Mouse (Mus musculus): ENCODE results near the gene Pax8. TPM values are rescaled to one million over a fixed set of nuclear protein-coding genes. Genes with fewer than 3 reads are reported as not detected.
A peak's percentile ranks its signal among the peaks of the same experiment; 100 is the strongest.

The Pax8 gene
- total RNA-seq (2014; rRNA removed), result not detected in 2 replicates
- 0.18 and 0.19 TPM in 2 replicates for polyA plus RNA-seq (2015; fragmentation: Nextera tagmentation; extraction: Ambion mirVana)

DNA sequence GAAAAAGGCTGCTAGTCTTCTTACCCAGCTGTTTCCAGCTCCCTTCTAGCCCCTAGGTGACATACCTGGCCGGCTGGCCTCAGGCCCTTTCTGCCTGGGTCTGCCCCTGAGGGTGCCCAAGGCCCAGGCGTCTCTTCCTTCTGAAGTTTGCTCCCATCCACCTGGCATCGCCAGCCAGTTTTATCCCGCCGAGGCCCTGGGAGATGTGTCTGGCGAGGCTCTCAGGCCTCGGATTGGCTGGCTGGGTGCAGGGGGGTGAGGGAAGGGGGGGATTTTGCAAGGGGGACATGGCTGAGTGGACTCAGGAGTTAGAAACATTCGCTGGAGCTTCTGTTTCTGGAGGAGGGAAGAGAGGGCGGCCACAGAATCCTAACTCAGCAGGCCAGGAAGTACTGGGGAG lies at the start of gene Pax8:
Pax8 (minus strand) TSS at position 180 of the 400 bp plus-strand sequence.
- H3K27me3 ChIP-seq (ENCODE audit: insufficient read depth, low read length), result peaks cover 47% of the 10 kb centered on the region

DNA sequence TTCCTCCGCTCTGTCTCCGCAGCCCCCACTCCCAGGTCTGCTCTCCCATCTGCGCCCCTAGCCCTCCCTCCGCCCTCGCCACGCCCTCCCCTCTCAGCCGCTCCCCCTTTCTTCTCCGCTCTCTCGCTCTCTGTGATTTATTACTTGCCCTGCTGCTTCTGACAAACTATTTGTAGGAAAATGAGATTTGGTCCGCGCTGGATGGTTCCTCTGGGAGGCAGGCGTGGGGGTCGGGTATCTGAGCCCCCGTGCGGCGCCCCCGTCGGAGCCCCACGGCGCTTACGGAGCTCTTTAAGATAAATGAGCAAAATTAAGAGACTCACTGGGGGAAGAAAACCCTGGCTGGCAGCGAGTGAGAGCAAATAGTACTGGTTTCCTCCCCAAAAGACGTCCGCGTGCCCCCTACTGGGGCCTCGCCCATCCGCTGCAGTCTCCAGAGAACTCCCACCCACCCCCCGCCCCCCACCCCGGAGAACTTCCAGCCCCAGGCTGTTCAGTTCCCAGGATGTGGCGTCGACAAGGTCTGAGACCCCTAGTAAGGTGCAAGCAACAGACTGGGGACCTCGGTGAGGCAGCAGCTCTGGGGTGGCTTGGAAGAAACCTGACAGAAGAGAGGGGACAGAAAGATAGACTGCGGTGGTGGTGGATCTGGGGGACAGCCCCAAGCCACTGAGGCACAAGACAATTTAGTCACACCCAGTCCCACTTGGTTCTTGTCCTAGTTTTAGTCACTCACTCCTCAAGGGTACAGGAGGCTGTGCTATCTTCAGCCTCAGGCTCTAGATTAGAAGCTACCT lies 46.2 kb upstream of the Pax8 start:
- 0 out of 2 replicates have a peak, but pooled peaks cover 3% of the 10 kb centered on the region for H3K4me1 ChIP-seq (ENCODE audit: insufficient read depth)
- no peaks in the 10 kb centered on the region for H3K27me3 ChIP-seq (ENCODE audit: insufficient read depth, low read length)
- peak overlapping the region; percentile 53 for H3K9ac ChIP-seq
- WGBS, result 3% methylated on average over 33 of the region's 33 CpGs
- H3K4me2 ChIP-seq (ENCODE audit: low read depth), result peak overlapping the region; percentile 56
- TF ChIP-seq CTCF (IDR thresholded peaks at IDR 0.05; ENCODE audit: low read depth), result 0 out of 2 replicates have a peak, but pooled peaks have one; percentile 8
- DNase-seq (peak; percentile 75), ATAC-seq (peak; percentile 96)
- H3K27ac ChIP-seq (ENCODE audit: low read depth, low read length), result peak overlapping the region; percentile 58
- no peaks in the 10 kb centered on the region for H3K9me3 ChIP-seq (ENCODE audit: low read length)
- H3K36me3 ChIP-seq (ENCODE audit: insufficient read depth), result no peaks in the 10 kb centered on the region
- peak overlapping the region; percentile 38 for H3K4me3 ChIP-seq (ENCODE audit: low read depth, low read length)

More for the DNA sequence above, at the start of gene Pax8:
- ATAC-seq (no peak), DNase-seq (no peak)
- TF ChIP-seq CTCF (IDR thresholded peaks at IDR 0.05; ENCODE audit: low read depth), result no peak
- H3K4me3 ChIP-seq (ENCODE audit: low read depth, low read length), result peak within 1 kb of the TSS; percentile 29
- 29% methylated on average over 9 of the region's 9 CpGs for WGBS
- no peaks in the 10 kb centered on the region for H3K36me3 ChIP-seq (ENCODE audit: insufficient read depth)
- no peak within 1 kb of the TSS for H3K27ac ChIP-seq (ENCODE audit: low read depth, low read length)
- H3K4me2 ChIP-seq (ENCODE audit: low read depth), result peak within 1 kb of the TSS; percentile 39; the same call in 1 of the 2 replicates
- no peaks in the 10 kb centered on the region for H3K4me1 ChIP-seq (ENCODE audit: insufficient read depth)
- H3K9me3 ChIP-seq (ENCODE audit: low read length), result no peaks in the 10 kb centered on the region
- H3K9ac ChIP-seq, result no peak within 1 kb of the TSS

DNA sequence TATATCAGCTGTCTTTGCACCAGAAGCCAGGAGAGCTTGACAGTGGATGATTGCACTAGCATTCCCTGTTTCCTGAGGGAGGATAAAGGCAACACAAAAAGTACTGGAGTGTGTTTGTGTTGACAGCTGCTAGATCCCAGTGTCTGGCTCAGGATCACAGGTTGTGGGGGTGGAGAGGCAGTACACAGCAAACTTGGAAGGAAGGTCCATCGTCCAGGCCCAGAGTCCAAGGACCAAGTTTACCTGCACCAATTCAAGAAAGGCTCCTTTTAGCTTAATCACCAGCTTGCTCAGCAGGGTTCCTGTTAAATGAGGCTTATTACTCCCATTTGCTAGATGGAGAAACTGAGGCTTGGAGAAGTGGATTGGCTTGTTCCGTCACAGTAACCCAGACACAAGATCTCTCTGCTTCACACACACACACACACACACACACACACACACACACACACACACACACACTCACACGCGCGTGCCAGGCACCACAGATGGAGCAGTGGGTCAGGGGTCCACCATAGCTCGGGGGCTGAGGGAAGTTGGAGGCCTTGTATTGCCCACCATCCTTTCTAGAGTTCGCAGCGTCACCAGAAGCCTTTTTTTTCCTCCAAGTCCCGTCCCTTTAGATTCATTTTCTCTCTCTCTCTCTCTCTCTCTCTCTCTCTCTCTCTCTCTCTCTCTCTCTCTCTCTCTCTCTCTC lies 45.3 kb upstream of the Pax8 start:
- Histone ChIP-seq H3K4me3 (ENCODE audit: low read depth, low read length) (peak overlapping the region; percentile 38), H3K36me3 (ENCODE audit: insufficient read depth) (no peaks in the 10 kb centered on the region), H3K4me2 (ENCODE audit: low read depth) (peak overlapping the region; percentile 56), H3K9me3 (ENCODE audit: low read length) (no peaks in the 10 kb centered on the region), H3K27me3 (ENCODE audit: insufficient read depth, low read length) (no peaks in the 10 kb centered on the region), H3K4me1 (ENCODE audit: insufficient read depth) (0 out of 2 replicates have a peak, but pooled peaks cover 3% of the 10 kb centered on the region), H3K27ac (ENCODE audit: low read depth, low read length) (peak overlapping the region; percentile 58; the same call in 1 of the 2 replicates), H3K9ac (peak overlapping the region; percentile 53)
- peak; percentile 40 for ATAC-seq
- no peak for DNase-seq
- no peak for TF ChIP-seq CTCF (IDR thresholded peaks at IDR 0.05; ENCODE audit: low read depth)
- 31% methylated on average over 9 of the region's 9 CpGs for WGBS

DNA sequence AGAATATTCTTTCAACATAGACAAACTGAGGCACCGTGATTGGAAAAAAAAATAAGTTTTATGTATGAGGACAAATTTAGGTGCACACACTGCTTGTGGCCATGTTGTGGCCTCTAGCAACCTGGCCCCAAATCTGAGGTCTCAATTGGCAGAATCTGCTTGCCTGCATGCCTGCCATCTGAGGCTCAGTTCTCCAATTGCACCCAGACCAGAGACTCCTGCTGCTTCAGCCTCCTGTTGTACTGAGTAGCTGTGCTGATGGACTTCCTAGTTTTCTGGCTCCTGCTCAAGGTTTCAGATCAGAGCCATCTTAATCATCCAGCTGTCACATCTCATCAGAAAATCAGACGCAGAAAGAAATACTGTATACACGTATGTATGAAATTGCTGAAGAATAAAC lies 41.5 kb upstream of the Pax8 start:
- H3K27ac ChIP-seq (ENCODE audit: low read depth, low read length), result no peak overlapping the region
- no peaks in the 10 kb centered on the region for H3K27me3 ChIP-seq (ENCODE audit: insufficient read depth, low read length)
- no peak overlapping the region for H3K4me3 ChIP-seq (ENCODE audit: low read depth, low read length)
- WGBS, result 83% methylated on average over 3 of the region's 3 CpGs
- no peak for DNase-seq
- no peak for TF ChIP-seq CTCF (IDR thresholded peaks at IDR 0.05; ENCODE audit: low read depth)
- H3K36me3 ChIP-seq (ENCODE audit: insufficient read depth), result no peaks in the 10 kb centered on the region
- no peak for ATAC-seq
- H3K9ac ChIP-seq, result no peak overlapping the region
- 0 out of 2 replicates have a peak, but pooled peaks cover 3% of the 10 kb centered on the region for H3K4me1 ChIP-seq (ENCODE audit: insufficient read depth)
- H3K9me3 ChIP-seq (ENCODE audit: low read length), result no peaks in the 10 kb centered on the region
- no peak overlapping the region for H3K4me2 ChIP-seq (ENCODE audit: low read depth)

DNA sequence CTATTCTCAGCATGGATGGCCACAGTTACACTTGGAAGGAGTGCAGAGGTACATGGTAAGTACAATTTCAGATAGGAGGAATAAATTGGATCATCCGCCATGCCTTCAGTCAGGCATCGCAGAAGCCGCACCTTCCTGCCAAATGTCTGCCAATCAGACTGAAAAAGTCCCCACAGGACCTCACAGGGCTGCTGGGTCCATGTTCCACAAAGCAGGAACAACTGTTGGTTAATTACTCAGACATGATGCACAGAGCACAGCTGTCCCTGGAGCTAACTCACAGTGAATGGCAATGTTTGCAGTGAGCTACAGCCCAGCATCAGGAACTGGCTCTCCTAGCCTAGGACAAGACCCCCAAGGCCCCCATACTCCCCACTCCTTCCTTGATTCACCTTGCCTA lies 32.0 kb upstream of the Pax8 start:
- no peak for ATAC-seq
- WGBS, result 61% methylated on average over 3 of the region's 3 CpGs
- TF ChIP-seq CTCF (IDR thresholded peaks at IDR 0.05; ENCODE audit: low read depth), result no peak
- Histone ChIP-seq H3K4me2 (ENCODE audit: low read depth) (no peak overlapping the region), H3K36me3 (ENCODE audit: insufficient read depth) (no peaks in the 10 kb centered on the region), H3K27me3 (ENCODE audit: insufficient read depth, low read length) (no peaks in the 10 kb centered on the region), H3K9ac (no peak overlapping the region), H3K4me3 (ENCODE audit: low read depth, low read length) (no peak overlapping the region), H3K4me1 (ENCODE audit: insufficient read depth) (no peaks in the 10 kb centered on the region), H3K9me3 (ENCODE audit: low read length) (no peaks in the 10 kb centered on the region), H3K27ac (ENCODE audit: low read depth, low read length) (no peak overlapping the region)
- DNase-seq, result no peak

DNA sequence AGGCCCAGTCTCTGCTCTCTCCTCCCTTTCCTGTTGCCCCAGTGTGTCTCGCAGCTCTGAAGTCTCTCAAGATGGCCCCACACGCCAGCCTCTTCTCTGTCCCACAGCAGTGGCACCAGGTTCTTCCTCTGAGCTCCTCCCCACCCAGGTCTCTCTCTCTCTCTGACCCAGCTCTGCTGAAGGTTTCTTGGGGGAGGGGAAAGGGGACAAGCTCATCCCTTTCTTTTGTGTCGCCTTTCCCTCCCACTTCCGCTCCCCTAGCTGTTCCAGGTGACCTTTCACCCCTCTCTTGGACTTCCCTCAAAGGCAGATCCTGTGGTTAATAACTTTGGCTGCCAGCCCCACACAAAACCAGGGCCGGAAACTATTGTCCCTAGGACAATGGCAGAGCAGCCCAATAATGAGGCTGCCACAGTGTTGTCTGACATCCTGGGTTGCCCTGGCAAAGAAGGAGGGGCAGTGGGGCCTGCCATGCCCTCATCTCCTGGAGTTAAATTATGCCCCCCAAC lies 27.6 kb upstream of the Pax8 start:
- Histone ChIP-seq H3K27ac (ENCODE audit: low read depth, low read length) (no peak overlapping the region), H3K4me2 (ENCODE audit: low read depth) (no peak overlapping the region), H3K36me3 (ENCODE audit: insufficient read depth) (no peaks in the 10 kb centered on the region), H3K4me1 (ENCODE audit: insufficient read depth) (no peaks in the 10 kb centered on the region), H3K9ac (no peak overlapping the region), H3K9me3 (ENCODE audit: low read length) (no peaks in the 10 kb centered on the region), H3K27me3 (ENCODE audit: insufficient read depth, low read length) (no peaks in the 10 kb centered on the region), H3K4me3 (ENCODE audit: low read depth, low read length) (no peak overlapping the region)
- WGBS, result 18% methylated on average over 5 of the region's 5 CpGs
- no peak for TF ChIP-seq CTCF (IDR thresholded peaks at IDR 0.05; ENCODE audit: low read depth)
- ATAC-seq (peak; percentile 90), DNase-seq (peak; percentile 38)

Data from forebrain, postnatal 0 days (tissue).